Mouse (Mus musculus): ENCODE measurements around the gene Gm10188.

DNA sequence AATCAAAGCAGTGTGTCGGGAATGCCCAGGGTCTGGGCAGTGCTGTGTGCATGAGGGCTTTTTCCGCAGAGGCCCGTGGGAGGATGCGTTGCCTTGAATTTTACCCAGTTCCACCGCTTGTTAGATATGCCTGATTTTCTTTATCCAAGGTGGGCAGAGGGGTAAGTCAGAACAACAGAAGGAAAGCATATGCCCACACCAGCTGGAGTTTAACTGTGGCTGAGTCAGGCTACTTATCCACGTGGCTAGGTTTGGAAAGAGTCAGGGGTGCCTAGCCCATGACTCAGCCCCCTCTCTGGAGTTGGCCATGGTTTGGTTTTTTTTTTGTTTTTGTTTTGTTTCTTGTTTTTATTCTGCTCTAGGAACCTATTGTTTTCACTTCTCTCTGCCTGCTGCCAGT lies 30.3 kb downstream of the Gm10188 start:
- no peak for TF ChIP-seq EP300 (IDR thresholded peaks at IDR 0.05)
- no peak for TF ChIP-seq CTCF (IDR thresholded peaks at IDR 0.05)
